Mouse (Mus musculus) intestine, embryonic 14.5 days (tissue): ENCODE data around the gene Sdf4. TPM values are rescaled to one million over a fixed set of nuclear protein-coding genes. Genes with fewer than 3 reads are reported as not detected.

Experiments
- microRNA counts: library from miRNA; unstranded; fragments of <30 nt; microRNA quantifications from one replicate; lab custom pipeline; 2016
- microRNA-seq: library from miRNA; unstranded; fragments of <30 nt; microRNA quantifications from one replicate; pipeline ENCODE4, GENCODE M21; 2016
- polyA plus RNA-seq: library from polyadenylated mRNA; unstranded; fragments of >200 nt; fragmentation: Nextera tagmentation; extraction: Ambion mirVana; gene quantifications from 2 replicates; pipeline ENCODE4 v1.2.1, GENCODE M21; 2014

Gene Sdf4
- polyA plus RNA-seq, 1 experiment from 2014 or later: 157 TPM

MicroRNAs within 50 kb of the gene (microRNA counts, 519-probe panel; counts per million panel counts)
- microRNA mmu-miR-200a (lab: Ali Mortazavi, UCI) (4,263 counts per million, percentile 68 among the panel's probes with 10 or more counts), microRNA mmu-miR-200b (lab: Ali Mortazavi, UCI) (5,030 counts per million, percentile 86 among the panel's probes with 10 or more counts), microRNA mmu-miR-429 (lab: Ali Mortazavi, UCI) (5,503 counts per million, percentile 92 among the panel's probes with 10 or more counts)

Small RNA genes lying within 50 kb of the gene (microRNA-seq; reads per million reads assigned to microRNA genes)
- 1,244 reads per million, percentile 80 among the genes with 10 or more reads in this experiment for gene Mir200a
- 8,521 reads per million, percentile 94 among the genes with 10 or more reads in this experiment for gene Mir200b
- gene Mir429: 19,767 reads per million, percentile 97 among the genes with 10 or more reads in this experiment

Other genes starting within 250 kb of the Sdf4 start
- gene Atad3a, start 231.8 kb upstream of the Sdf4 start, polyA plus RNA-seq: 134 and 136 TPM in 2 replicates
- gene Vwa1, start 218.2 kb upstream of the Sdf4 start, polyA plus RNA-seq: 16.4 and 16.6 TPM in 2 replicates
- gene Tmem88b, start 207.0 kb upstream of the Sdf4 start, polyA plus RNA-seq: 0.55 and 0.69 TPM in 2 replicates
- not detected in 2 replicates for gene Ankrd65, start 202.4 kb upstream of the Sdf4 start, polyA plus RNA-seq
- gene Mrpl20, start 190.0 kb upstream of the Sdf4 start, polyA plus RNA-seq: 237 and 246 TPM in 2 replicates
- 161 and 192 TPM in 2 replicates for gene Ccnl2, start 180.4 kb upstream of the Sdf4 start, polyA plus RNA-seq
- gene Aurkaip1, start 161.6 kb upstream of the Sdf4 start, polyA plus RNA-seq: 133 and 151 TPM in 2 replicates
- gene Mxra8, start 153.2 kb upstream of the Sdf4 start, polyA plus RNA-seq: 60.0 and 73.3 TPM in 2 replicates
- gene Dvl1, start 145.5 kb upstream of the Sdf4 start, polyA plus RNA-seq: 7.3 and 7.8 TPM in 2 replicates
- gene Tas1r3, start 129.5 kb upstream of the Sdf4 start, polyA plus RNA-seq: 0.38 and 0.43 TPM in 2 replicates
- 20.5 and 21.4 TPM in 2 replicates for gene Cptp, start 123.4 kb upstream of the Sdf4 start, polyA plus RNA-seq
- 69.3 and 76.4 TPM in 2 replicates for gene Ints11, start 123.3 kb upstream of the Sdf4 start, polyA plus RNA-seq
- 55.6 and 55.9 TPM in 2 replicates for gene Pusl1, start 101.1 kb upstream of the Sdf4 start, polyA plus RNA-seq
- gene Acap3, start 101.0 kb upstream of the Sdf4 start, polyA plus RNA-seq: 16.2 and 16.6 TPM in 2 replicates
- 114 and 124 TPM in 2 replicates for gene Ube2j2, start 49.0 kb upstream of the Sdf4 start, polyA plus RNA-seq
- gene C1qtnf12, start 30.6 kb upstream of the Sdf4 start, polyA plus RNA-seq: 55.5 and 56.1 TPM in 2 replicates
- gene B3galt6, start 223 bp upstream of the Sdf4 start, polyA plus RNA-seq: 16.6 and 17.9 TPM in 2 replicates
- gene Tnfrsf4, start 21.0 kb downstream of the Sdf4 start, polyA plus RNA-seq: 0.50 and 0.56 TPM in 2 replicates
- gene Tnfrsf18, start 33.3 kb downstream of the Sdf4 start, polyA plus RNA-seq: 1.6 and 2.0 TPM in 2 replicates
- gene Ttll10, start 66.5 kb downstream of the Sdf4 start, polyA plus RNA-seq: 2.7 and 3.5 TPM in 2 replicates
- gene 9430015G10Rik, start 117.1 kb downstream of the Sdf4 start, polyA plus RNA-seq: 34.5 and 38.8 TPM in 2 replicates
- gene Rnf223, start 137.6 kb downstream of the Sdf4 start, polyA plus RNA-seq: 0.14 and 0.16 TPM in 2 replicates
- 80.6 and 82.1 TPM in 2 replicates for gene Agrn, start 204.6 kb downstream of the Sdf4 start, polyA plus RNA-seq
- 0.58 and 0.91 TPM in 2 replicates for gene Isg15, start 207.9 kb downstream of the Sdf4 start, polyA plus RNA-seq
- 0.69 and 1.1 TPM in 2 replicates for gene AW011738, start 210.4 kb downstream of the Sdf4 start, polyA plus RNA-seq
- gene Perm1, start 223.0 kb downstream of the Sdf4 start, polyA plus RNA-seq: 0.51 and 0.54 TPM in 2 replicates
- gene Plekhn1, start 242.0 kb downstream of the Sdf4 start, polyA plus RNA-seq: 19.7 and 20.1 TPM in 2 replicates
- gene Noc2l, start 243.1 kb downstream of the Sdf4 start, polyA plus RNA-seq: 102 and 111 TPM in 2 replicates